Mouse (Mus musculus) c-Kit-negative CD71-positive TER-119-positive erythroid progenitor cells, embryonic 14.5 days (primary cell): ENCODE measurements around the gene Slc22a12.

Source experiments
- DNase-seq: peaks from one replicate; pipeline ENCODE4 v3.0.0-alpha.2; 2013; ENCODE audit warnings: low read depth, low spot score

Slc22a12 gene

GRCm38 (mm10) chr19:6542367-6543034 lies at the start of gene Slc22a12:
Gene Slc22a12, minus strand, starts transcription at chr19:6543032.
- no peak for DNase-seq

DNA sequence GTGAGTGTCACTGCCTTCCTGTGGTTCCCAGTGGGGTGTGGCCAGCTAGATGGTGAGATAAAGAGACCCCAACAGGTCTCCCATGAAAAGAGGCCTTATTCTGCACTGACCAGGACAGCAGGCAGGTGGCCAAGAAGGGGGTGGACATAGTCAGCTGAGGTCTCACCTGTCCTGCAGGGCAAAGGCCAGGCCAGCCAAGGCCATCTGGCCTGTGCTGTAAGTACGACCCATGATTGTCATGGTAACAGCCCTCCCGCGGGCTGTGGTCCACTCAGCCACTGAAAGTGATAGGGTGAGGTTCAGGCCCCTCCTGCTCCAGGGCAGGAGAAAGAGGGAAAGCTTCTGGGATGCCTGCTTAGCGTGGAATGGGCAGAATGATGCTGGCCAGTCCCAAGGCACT lies 29.2 kb upstream of the Slc22a12 start:
- no peak for DNase-seq

- no peak for DNase-seq
Observed at GRCm38 (mm10) chr19:6571476-6571875, 28.6 kb upstream of the Slc22a12 start.

GRCm38 (mm10) chr19:6569561-6569960 lies 26.7 kb upstream of the Slc22a12 start:
- no peak for DNase-seq

GRCm38 (mm10) chr19:6569021-6569420 lies 26.2 kb upstream of the Slc22a12 start:
- no peak for DNase-seq

DNA sequence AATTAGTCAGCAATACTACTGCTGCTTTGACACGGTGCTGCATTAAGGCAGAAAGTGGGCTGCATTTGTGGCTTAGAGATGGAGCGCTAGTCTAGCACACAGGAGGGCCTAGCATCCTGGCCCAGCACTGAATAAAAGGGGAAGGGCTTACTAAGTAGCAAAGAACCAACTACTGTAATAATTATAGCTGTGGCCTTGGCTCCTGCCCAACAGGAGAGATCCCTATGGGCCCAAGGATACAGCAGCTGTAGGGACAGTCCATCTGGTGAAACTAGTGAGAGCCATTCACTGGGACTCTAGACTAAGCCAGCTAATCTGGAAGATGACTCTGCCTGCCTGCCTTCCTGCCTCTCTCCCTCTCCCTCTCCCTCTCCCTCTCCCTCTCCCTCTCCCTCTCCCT lies 23.6 kb upstream of the Slc22a12 start:
- no peak for DNase-seq

- DNase-seq = no peak
Observed at GRCm38 (mm10) chr19:6565136-6565535, 22.3 kb upstream of the Slc22a12 start.

GRCm38 (mm10) chr19:6560246-6560815 lies 17.5 kb upstream of the Slc22a12 start:
- DNase-seq = no peak

- DNase-seq = no peak
Observed at GRCm38 (mm10) chr19:6559576-6559975, 16.7 kb upstream of the Slc22a12 start.

DNA sequence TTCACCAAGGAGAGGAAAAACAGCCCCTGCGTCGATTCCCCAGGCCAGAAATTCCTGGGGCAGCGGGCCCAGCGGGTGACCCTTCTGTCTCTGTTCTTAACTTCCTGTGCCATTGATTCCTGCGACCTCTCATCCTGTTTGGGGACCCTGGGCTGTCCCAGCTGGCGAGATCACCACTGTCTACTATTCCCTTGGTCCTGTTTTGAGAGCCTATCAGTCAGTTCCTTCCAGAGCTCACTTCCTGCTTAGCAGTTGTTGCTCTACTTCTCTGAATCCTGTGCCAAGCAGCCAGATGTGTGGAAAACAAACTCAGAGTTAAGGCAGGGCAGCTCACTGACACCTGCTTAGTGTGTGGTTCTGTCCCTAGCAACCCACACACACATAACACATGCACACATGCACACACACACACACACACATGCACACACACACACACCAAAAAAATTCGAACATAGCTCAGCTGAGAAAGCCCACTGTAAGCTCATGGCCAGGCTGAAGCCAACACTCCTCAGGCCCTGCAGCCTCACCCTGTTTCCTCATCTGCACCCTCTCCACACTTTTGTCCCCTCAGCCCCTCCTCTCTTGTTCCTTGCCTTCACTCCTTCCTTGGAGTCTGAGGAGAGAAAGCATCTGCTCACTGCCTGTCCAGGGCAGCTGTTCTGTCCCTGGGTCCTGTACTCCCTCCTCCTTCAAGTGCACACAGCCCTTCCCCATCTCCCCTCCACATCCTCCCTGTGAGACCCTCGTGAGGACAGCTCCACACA lies 11.2 kb upstream of the Slc22a12 start:
- DNase-seq = no peak

DNA sequence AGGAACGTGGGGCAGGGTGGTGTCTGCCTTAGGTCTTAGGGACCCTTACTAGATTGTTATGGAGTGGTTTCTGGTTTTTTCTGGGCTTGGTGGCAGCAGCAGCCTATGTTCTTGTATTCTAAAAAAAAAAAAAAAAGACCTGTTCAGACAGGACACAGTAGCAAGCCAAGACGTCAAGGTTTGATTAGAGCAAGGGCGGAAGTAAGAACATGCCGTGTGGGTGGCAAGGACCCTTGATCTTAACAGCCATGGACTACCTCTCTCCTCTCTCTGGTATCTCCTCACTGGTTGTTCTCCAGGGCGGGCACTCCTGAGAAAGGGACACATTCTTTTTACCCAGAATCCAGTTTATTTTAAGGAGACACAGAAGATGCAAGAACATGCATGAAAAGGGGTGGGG lies 10.3 kb upstream of the Slc22a12 start:
- no peak for DNase-seq

GRCm38 (mm10) chr19:6552302-6553028 lies 9.6 kb upstream of the Slc22a12 start:
- no peak for DNase-seq

- no peak for DNase-seq
Observed at GRCm38 (mm10) chr19:6551215-6551614, 8.4 kb upstream of the Slc22a12 start.

DNA sequence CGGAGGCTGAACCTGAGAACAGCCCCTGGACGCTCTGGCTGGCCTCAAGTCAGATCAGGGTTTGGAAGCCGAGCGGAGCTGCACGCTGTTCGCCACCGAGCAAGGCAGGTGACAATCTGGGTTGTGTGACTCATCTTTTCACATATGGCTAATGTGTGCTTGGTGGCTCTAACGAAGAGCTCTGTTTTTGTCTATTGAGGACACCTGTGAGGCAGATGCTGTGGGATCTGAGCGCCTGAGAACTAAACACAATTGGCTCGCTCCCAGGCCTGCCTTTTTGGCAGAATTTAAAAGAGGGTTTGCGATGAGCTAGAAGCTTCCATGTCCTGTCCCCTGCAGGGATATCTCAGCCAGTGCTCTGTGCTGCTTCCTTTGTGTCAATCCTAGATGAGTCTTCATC lies 6.7 kb upstream of the Slc22a12 start:
- no peak for DNase-seq

- no peak for DNase-seq
Observed at GRCm38 (mm10) chr19:6548431-6549410, 5.9 kb upstream of the Slc22a12 start.

GRCm38 (mm10) chr19:6547801-6548200 lies 5.0 kb upstream of the Slc22a12 start:
- no peak for DNase-seq

DNA sequence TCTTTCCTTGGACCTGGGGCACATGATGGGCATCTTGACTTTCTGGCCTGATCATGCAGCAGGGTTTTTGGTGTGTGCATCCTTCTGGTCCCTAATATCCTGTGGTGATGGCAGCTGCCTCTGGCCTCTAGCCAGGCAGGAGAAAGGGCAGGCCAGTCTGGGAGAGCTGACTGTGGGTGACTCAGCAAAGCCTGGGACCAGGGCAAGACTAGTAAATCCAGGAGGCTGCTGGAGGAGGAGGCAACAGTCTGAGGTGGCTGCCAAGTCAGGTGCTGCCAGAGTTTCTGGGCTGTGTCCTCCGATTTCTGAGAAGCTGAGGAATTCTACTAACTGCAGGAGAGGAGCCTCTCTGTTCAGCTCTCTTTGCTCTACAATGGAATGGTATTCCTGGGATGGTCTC lies 3.3 kb upstream of the Slc22a12 start:
- DNase-seq = no peak

GRCm38 (mm10) chr19:6545481-6545880 lies 2.6 kb upstream of the Slc22a12 start:
- no peak for DNase-seq

GRCm38 (mm10) chr19:6544712-6545111 lies 1.9 kb upstream of the Slc22a12 start:
- DNase-seq = no peak

- DNase-seq = no peak
Observed at GRCm38 (mm10) chr19:6543518-6543917, 686 bp upstream of the Slc22a12 start.

- no peak for DNase-seq
Observed at GRCm38 (mm10) chr19:6543035-6543383, 177 bp upstream of the Slc22a12 start.
